Mouse (Mus musculus) spleen, adult 2 months (tissue): ENCODE data around the gene Frmd3.

ENCODE experiments used
- CTCF ChIP-seq: fragments of 200-500 bp; IDR thresholded peaks from 2 replicates; pipeline ENCODE4 v1.5.1; 2011; ENCODE audit warnings: mild to moderate bottlenecking, inconsistent platforms; ENCODE audit not compliant: insufficient read depth, insufficient read length, insufficient replicate concordance; ENCODE audit errors: extremely low read depth
- POLR2A ChIP-seq: fragments of 200-500 bp; IDR thresholded peaks from 2 replicates; pipeline ENCODE4 v1.6.1; 2011; ENCODE audit warnings: low read depth, low read length, inconsistent platforms

- TF ChIP-seq CTCF: no peak
- no peak for TF ChIP-seq POLR2A
These were observed 220.3 kb downstream of the Frmd3 start for GRCm38 (mm10) chr4:74233534-74233933.
